Mouse (Mus musculus) bone marrow, adult 2 months (tissue): Measurements from ENCODE around the gene Fads6.

Experiments used
- CTCF ChIP-seq: fragments of 200-500 bp; IDR thresholded peaks from 2 replicates; pipeline ENCODE4 v1.5.1; 2011; ENCODE audit warnings: low read length, control low read depth; ENCODE audit not compliant: control insufficient read depth, insufficient read depth
- POLR2A ChIP-seq: fragments of 200-500 bp; IDR thresholded peaks from 2 replicates; pipeline ENCODE4 v1.6.1; 2011; ENCODE audit warnings: low read depth, mild to moderate bottlenecking, control low read depth, low read length, borderline replicate concordance; ENCODE audit not compliant: control insufficient read depth

- TF ChIP-seq CTCF (no peak), POLR2A (no peak)
Observed at GRCm38 (mm10) chr11:115242746-115243145, 54.7 kb downstream of the Fads6 start.
